Comparison of ENCODE assay signal across 8 mouse cellular contexts in genomic region chr4:150280459-150280858, GRCm38 (mm10). TPM values are rescaled to one million over a fixed set of nuclear protein-coding genes. Genes with fewer than 3 reads are reported as not detected.
A peak's percentile ranks its signal among the peaks of the same experiment; 100 is the strongest.
DNase-seq lines count a peak whose midpoint lies in the region; ATAC-seq and TF ChIP-seq lines count a peak whose summit lies in the region.

No protein-coding gene starts in this region.

- peak overlapping the region; percentile 79 for H3K4me3 ChIP-seq in kidney, postnatal 0 days (replicated peaks; ENCODE audit: low read depth, low read length)
- no peak overlapping the region for H3K4me3 ChIP-seq in kidney, adult 2 months (ENCODE audit: insufficient read depth, low read depth, low read length)
- peak overlapping the region; percentile 99 for H3K4me3 ChIP-seq in embryonic facial prominence, embryonic 13.5 days
- peak overlapping the region; percentile 96 for H3K4me3 ChIP-seq in intestine, embryonic 14.5 days (ENCODE audit: low read depth, low read length)
- H3K4me3 ChIP-seq in neural tube, embryonic 12.5 days = no peak overlapping the region

- peaks cover 13% of the 10 kb centered on the region; the same call in 1 of the 2 replicates for H3K4me1 ChIP-seq in kidney, postnatal 0 days (replicated peaks; ENCODE audit: insufficient read depth, low read length)
- H3K4me1 ChIP-seq in kidney, adult 2 months (ENCODE audit: control insufficient read depth, insufficient read depth, low read length) = peaks cover 11% of the 10 kb centered on the region
- peaks cover 20% of the 10 kb centered on the region for H3K4me1 ChIP-seq in embryonic facial prominence, embryonic 13.5 days
- H3K4me1 ChIP-seq in intestine, embryonic 14.5 days (replicated peaks; ENCODE audit: control insufficient read depth, insufficient read depth, low read length) = peaks cover 21% of the 10 kb centered on the region
- H3K4me1 ChIP-seq in neural tube, embryonic 12.5 days = peaks cover 15% of the 10 kb centered on the region

- no peaks in the 10 kb centered on the region for H3K9me3 ChIP-seq in kidney, postnatal 0 days (replicated peaks; ENCODE audit: low read length)
- no peaks in the 10 kb centered on the region for H3K9me3 ChIP-seq in embryonic facial prominence, embryonic 13.5 days
- no peaks in the 10 kb centered on the region for H3K9me3 ChIP-seq in intestine, embryonic 14.5 days (ENCODE audit: control insufficient read depth, low read length)
- no peaks in the 10 kb centered on the region for H3K9me3 ChIP-seq in neural tube, embryonic 12.5 days

- TF ChIP-seq POLR2A in kidney, adult 2 months (IDR thresholded peaks at IDR 0.05; ENCODE audit: low read depth, low read length) = no peak

- TF ChIP-seq CTCF in kidney, postnatal 0 days (IDR thresholded peaks at IDR 0.05; ENCODE audit: low read depth) = no peak
- no peak for TF ChIP-seq CTCF in kidney, adult 2 months (conservative IDR thresholded peaks at IDR 0.05; ENCODE audit: insufficient read depth, insufficient read length, low read depth, low read length)

- 44% methylated on average over 4 of the region's 4 CpGs for WGBS in kidney, postnatal 0 days
- 39% methylated on average over 4 of the region's 4 CpGs for WGBS in kidney, adult 2 months
- 28% methylated on average over 4 of the region's 4 CpGs for WGBS in embryonic facial prominence, embryonic 13.5 days
- 40% methylated on average over 4 of the region's 4 CpGs for WGBS in intestine, embryonic 14.5 days
- 34% methylated on average over 4 of the region's 4 CpGs for WGBS in neural tube, embryonic 12.5 days

- peak overlapping the region; percentile 67 for H3K4me2 ChIP-seq in kidney, postnatal 0 days (ENCODE audit: low read length)
- peak overlapping the region; percentile 69 for H3K4me2 ChIP-seq in embryonic facial prominence, embryonic 13.5 days
- peak overlapping the region; percentile 63 for H3K4me2 ChIP-seq in intestine, embryonic 14.5 days (ENCODE audit: low read length)
- H3K4me2 ChIP-seq in neural tube, embryonic 12.5 days (replicated peaks) = peak overlapping the region; percentile 64

- H3K36me3 ChIP-seq in kidney, postnatal 0 days (ENCODE audit: insufficient read depth, low read length) = no peaks in the 10 kb centered on the region
- no peaks in the 10 kb centered on the region for H3K36me3 ChIP-seq in kidney, adult 2 months (ENCODE audit: control insufficient read depth, insufficient read depth, low read length)
- no peaks in the 10 kb centered on the region for H3K36me3 ChIP-seq in embryonic facial prominence, embryonic 13.5 days
- no peaks in the 10 kb centered on the region for H3K36me3 ChIP-seq in intestine, embryonic 14.5 days (ENCODE audit: control insufficient read depth, insufficient read depth, low read length)
- H3K36me3 ChIP-seq in neural tube, embryonic 12.5 days = no peaks in the 10 kb centered on the region

- H3K9ac ChIP-seq in kidney, postnatal 0 days (ENCODE audit: low read depth, low read length) = 0 out of 2 replicates have a peak overlapping the region, but pooled peaks have one; percentile 72
- H3K9ac ChIP-seq in embryonic facial prominence, embryonic 13.5 days = peak overlapping the region; percentile 3; the same call in 1 of the 2 replicates
- H3K9ac ChIP-seq in intestine, embryonic 14.5 days (ENCODE audit: low read length) = peak overlapping the region; percentile 87
- H3K9ac ChIP-seq in neural tube, embryonic 12.5 days = no peak overlapping the region

- no peak for ATAC-seq in kidney, postnatal 0 days (replicated peaks; ENCODE audit: low FRiP score, low read depth)
- no peak for ATAC-seq in embryonic facial prominence, embryonic 13.5 days (ENCODE audit: insufficient number of reproducible peaks, insufficient read depth, low FRiP score, low TSS enrichment, low read depth)
- ATAC-seq in intestine, embryonic 14.5 days (replicated peaks; ENCODE audit: low FRiP score, low TSS enrichment, low read depth) = no peak
- no peak for ATAC-seq in neural tube, embryonic 12.5 days (ENCODE audit: low FRiP score, low read depth)

- H3K27ac ChIP-seq in kidney, postnatal 0 days = peak overlapping the region; percentile 99
- H3K27ac ChIP-seq in kidney, adult 2 months (ENCODE audit: insufficient read depth, low read depth, low read length) = no peak overlapping the region
- H3K27ac ChIP-seq in embryonic facial prominence, embryonic 13.5 days = peak overlapping the region; percentile 99
- peak overlapping the region; percentile 98 for H3K27ac ChIP-seq in intestine, embryonic 14.5 days (ENCODE audit: low read depth)
- no peak overlapping the region for H3K27ac ChIP-seq in neural tube, embryonic 12.5 days

- DNase-seq in kidney, postnatal 0 days (ENCODE audit: low spot score) = no peak
- no peak for DNase-seq in kidney, adult 2 months
- peak; percentile 59 for DNase-seq in intestine, embryonic 14.5 days (ENCODE audit: low spot score)
- DNase-seq in left cerebral cortex, adult 11 months (ENCODE audit: low spot score) = no peak
- DNase-seq in adrenal gland, adult 18-20 months (ENCODE audit: low spot score in 2 of 2) = no peak
- no peak for DNase-seq in layer of hippocampus, postnatal 14 days (ENCODE audit: low spot score in 2 of 2)

- H3K27me3 ChIP-seq in kidney, postnatal 0 days (ENCODE audit: insufficient read depth, low read length) = no peaks in the 10 kb centered on the region
- no peaks in the 10 kb centered on the region for H3K27me3 ChIP-seq in kidney, adult 2 months (replicated peaks; ENCODE audit: control insufficient read depth, insufficient read depth, low read length)
- H3K27me3 ChIP-seq in embryonic facial prominence, embryonic 13.5 days = no peaks in the 10 kb centered on the region
- no peaks in the 10 kb centered on the region for H3K27me3 ChIP-seq in intestine, embryonic 14.5 days (replicated peaks; ENCODE audit: control insufficient read depth, insufficient read depth, low read length)
- no peaks in the 10 kb centered on the region for H3K27me3 ChIP-seq in neural tube, embryonic 12.5 days (replicated peaks)

RNA-seq across cellular contexts. Expression of gene Rere, which starts 1.0 kb away (rescaled TPM):
- polyA plus RNA-seq in kidney, postnatal 0 days (2015; fragmentation: Nextera tagmentation; extraction: Ambion mirVana) = 29.1 and 29.8 TPM in 2 replicates
- polyA plus RNA-seq in kidney, adult 2 months (2012; rRNA removed) = 45.6 and 58.8 TPM in 2 replicates
- 23.3 and 26.3 TPM in 2 replicates for polyA plus RNA-seq in embryonic facial prominence, embryonic 13.5 days (2015; fragmentation: Nextera tagmentation; extraction: Ambion mirVana)
- polyA plus RNA-seq in intestine, embryonic 14.5 days (2014; fragmentation: Nextera tagmentation; extraction: Ambion mirVana) = 38.0 and 38.1 TPM in 2 replicates
- polyA plus RNA-seq in neural tube, embryonic 12.5 days (2016; fragmentation: Nextera tagmentation; extraction: Ambion mirVana) = 55.5 and 57.2 TPM in 2 replicates
- total RNA-seq in adrenal gland, adult 18-20 months (2021) = 100 to 1,000 TPM in 1 of 2 experiments, 10 to 100 TPM in 1; 87.8 to 100 TPM
- total RNA-seq in layer of hippocampus, postnatal 14 days (2021) = 100 to 1,000 TPM; 118 to 127 TPM

RNA-seq across cellular contexts. Expression of gene Eno1, which starts 43.9 kb away (rescaled TPM):
- polyA plus RNA-seq in kidney, postnatal 0 days (2015; fragmentation: Nextera tagmentation; extraction: Ambion mirVana) = 1,062 and 1,157 TPM in 2 replicates
- 630 and 636 TPM in 2 replicates for polyA plus RNA-seq in kidney, adult 2 months (2012; rRNA removed)
- 1,290 and 1,439 TPM in 2 replicates for polyA plus RNA-seq in embryonic facial prominence, embryonic 13.5 days (2015; fragmentation: Nextera tagmentation; extraction: Ambion mirVana)
- polyA plus RNA-seq in intestine, embryonic 14.5 days (2014; fragmentation: Nextera tagmentation; extraction: Ambion mirVana) = 1,930 and 1,939 TPM in 2 replicates
- 1,428 and 1,431 TPM in 2 replicates for polyA plus RNA-seq in neural tube, embryonic 12.5 days (2016; fragmentation: Nextera tagmentation; extraction: Ambion mirVana)
- 100 to 1,000 TPM; 471 to 935 TPM for total RNA-seq in adrenal gland, adult 18-20 months (2021)
- 100 to 1,000 TPM; 395 to 425 TPM for total RNA-seq in layer of hippocampus, postnatal 14 days (2021)

Comparison
In these comparisons a context has a peak if more than half of its experiments do, and no peak if none do; other contexts are left out.
1. H3K27ac ChIP-seq: peak in kidney, postnatal 0 days (single experiment), embryonic facial prominence, embryonic 13.5 days (single experiment) and intestine, embryonic 14.5 days (single experiment); none in kidney, adult 2 months (single experiment) and neural tube, embryonic 12.5 days (single experiment).
2. H3K4me3 ChIP-seq: peak in kidney, postnatal 0 days (single experiment), embryonic facial prominence, embryonic 13.5 days (single experiment) and intestine, embryonic 14.5 days (single experiment); none in kidney, adult 2 months (single experiment) and neural tube, embryonic 12.5 days (single experiment).
3. Peak in every context shown above with its lines, with median percentiles within 50 percentile points of each other: H3K4me2 ChIP-seq.